Mouse (Mus musculus) liver, embryonic 11.5 days (tissue): ENCODE data around the gene Tmem202. TPM values are rescaled to one million over a fixed set of nuclear protein-coding genes. Genes with fewer than 3 reads are reported as not detected.

ENCODE experiments used
- ATAC-seq: fragments of 200-750 bp; cut with Nextera tagmentation; replicated peaks from 2 replicates; pipeline ENCODE4 v1.8.0; 2017; ENCODE audit warnings: moderate number of reproducible peaks, mild to moderate bottlenecking, moderate TSS enrichment, moderate library complexity; ENCODE audit not compliant: low FRiP score
- DNase-seq: peaks from one replicate; pipeline ENCODE4 v3.0.0-alpha.2; 2017; ENCODE audit warnings: low spot score
- H3K27ac ChIP-seq: fragments of 300-500 bp; sonication (generic); 2 replicates; pipeline ENCODE4 v1.5.1; 2014; ENCODE audit warnings: mild to moderate bottlenecking, low read depth, low read length, control low read depth
- H3K27me3 ChIP-seq: fragments of 300-500 bp; sonication (generic); replicated peaks from 2 replicates; pipeline ENCODE4 v1.6.1; 2014; ENCODE audit warnings: low read length, mixed read lengths; ENCODE audit not compliant: control insufficient read depth, insufficient read depth
- H3K36me3 ChIP-seq: fragments of 300-500 bp; sonication (generic); 2 replicates; pipeline ENCODE4 v1.6.1; 2014; ENCODE audit warnings: mild to moderate bottlenecking, low read length, moderate library complexity, mixed read lengths; ENCODE audit not compliant: control insufficient read depth, insufficient read depth
- H3K4me1 ChIP-seq: fragments of 300-500 bp; sonication (generic); replicated peaks from 2 replicates; pipeline ENCODE4 v1.6.1; 2014; ENCODE audit warnings: low read length, mixed read lengths; ENCODE audit not compliant: control insufficient read depth, insufficient read depth
- H3K4me2 ChIP-seq: fragments of 300-500 bp; sonication (generic); 2 replicates; pipeline ENCODE4 v1.6.1; 2014; ENCODE audit warnings: mild to moderate bottlenecking, control low read depth, moderate library complexity
- H3K4me3 ChIP-seq: fragments of 300-500 bp; sonication (generic); 2 replicates; pipeline ENCODE4 v1.5.1; 2014; ENCODE audit warnings: low read depth, low read length, control low read depth
- H3K9ac ChIP-seq: fragments of 300-500 bp; sonication (generic); 2 replicates; pipeline ENCODE4 v1.6.1; 2014; ENCODE audit warnings: low read depth, low read length, control low read depth
- H3K9me3 ChIP-seq: fragments of 300-500 bp; sonication (generic); 2 replicates; pipeline ENCODE4 v1.6.1; 2016; ENCODE audit warnings: low read length, inconsistent platforms, mixed read lengths; ENCODE audit not compliant: control insufficient read depth
- WGBS: fragments of 180-500 bp; shearing (Covaris S2); extraction: QIAGEN DNeasy Blood & Tissue Kit; methylation state at CpG from one replicate; pipeline ENCODE4 v1.1.7; 2014; 5-methylcytosine and 5-hydroxymethylcytosine counted together
- polyA plus RNA-seq: library from polyadenylated mRNA; unstranded; fragments of >200 nt; fragmentation: Nextera tagmentation; extraction: Ambion mirVana; gene quantifications from 2 replicates; pipeline ENCODE4 v1.2.1, GENCODE M21; 2014

Gene Tmem202
- polyA plus RNA-seq, result 0.22 TPM in 1 of 2 replicates, not detected in the other

DNA sequence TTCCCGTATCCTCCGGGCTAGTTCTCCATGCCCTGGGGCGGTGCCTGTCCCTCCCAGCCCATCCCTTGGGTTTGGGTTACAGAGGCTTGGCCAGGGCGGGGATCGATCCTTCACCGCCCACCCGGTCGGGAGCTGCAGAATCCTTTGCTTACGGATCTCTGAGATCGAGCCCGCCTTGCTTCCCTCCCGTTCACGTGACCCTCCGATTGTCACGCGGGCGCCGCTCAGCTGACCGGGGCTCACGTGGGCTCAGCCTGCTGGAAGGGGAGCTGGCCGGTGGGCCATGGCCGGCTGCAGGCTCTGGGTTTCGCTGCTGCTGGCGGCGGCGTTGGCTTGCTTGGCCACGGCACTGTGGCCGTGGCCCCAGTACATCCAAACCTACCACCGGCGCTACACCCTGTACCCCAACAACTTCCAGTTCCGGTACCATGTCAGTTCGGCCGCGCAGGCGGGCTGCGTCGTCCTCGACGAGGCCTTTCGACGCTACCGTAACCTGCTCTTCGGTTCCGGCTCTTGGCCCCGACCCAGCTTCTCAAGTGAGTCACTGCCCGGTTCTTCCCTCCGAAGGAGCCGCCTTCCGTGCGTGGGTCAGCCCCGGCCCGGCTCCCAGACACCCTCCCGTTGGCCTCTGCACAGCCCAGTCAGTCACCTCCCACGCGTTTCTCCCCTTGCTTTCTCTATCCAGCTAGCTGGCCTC lies at the start of gene Tmem202, which contains the start of gene Hexa:
TSS of gene Tmem202 (minus strand) at position 407 of the 697 bp plus-strand sequence.
TSS of gene Hexa (plus strand) at position 100 of the 697 bp plus-strand sequence.
- Histone ChIP-seq H3K9ac (peak within 1 kb of the TSS; percentile 82), H3K4me2 (peak within 1 kb of the TSS; percentile 87), H3K4me3 (peak within 1 kb of the TSS; percentile 68), H3K36me3 (no peaks in the 10 kb centered on the region), H3K27ac (0 out of 2 replicates have a peak within 1 kb of the TSS, but pooled peaks have one; percentile 19), H3K4me1 (peaks cover 11% of the 10 kb centered on the region), H3K27me3 (no peaks in the 10 kb centered on the region), H3K9me3 (no peaks in the 10 kb centered on the region)
- DNase-seq (peak; percentile 85), ATAC-seq (peak; percentile 75)
- WGBS, result 2% methylated on average over 55 of the region's 55 CpGs

DNA sequence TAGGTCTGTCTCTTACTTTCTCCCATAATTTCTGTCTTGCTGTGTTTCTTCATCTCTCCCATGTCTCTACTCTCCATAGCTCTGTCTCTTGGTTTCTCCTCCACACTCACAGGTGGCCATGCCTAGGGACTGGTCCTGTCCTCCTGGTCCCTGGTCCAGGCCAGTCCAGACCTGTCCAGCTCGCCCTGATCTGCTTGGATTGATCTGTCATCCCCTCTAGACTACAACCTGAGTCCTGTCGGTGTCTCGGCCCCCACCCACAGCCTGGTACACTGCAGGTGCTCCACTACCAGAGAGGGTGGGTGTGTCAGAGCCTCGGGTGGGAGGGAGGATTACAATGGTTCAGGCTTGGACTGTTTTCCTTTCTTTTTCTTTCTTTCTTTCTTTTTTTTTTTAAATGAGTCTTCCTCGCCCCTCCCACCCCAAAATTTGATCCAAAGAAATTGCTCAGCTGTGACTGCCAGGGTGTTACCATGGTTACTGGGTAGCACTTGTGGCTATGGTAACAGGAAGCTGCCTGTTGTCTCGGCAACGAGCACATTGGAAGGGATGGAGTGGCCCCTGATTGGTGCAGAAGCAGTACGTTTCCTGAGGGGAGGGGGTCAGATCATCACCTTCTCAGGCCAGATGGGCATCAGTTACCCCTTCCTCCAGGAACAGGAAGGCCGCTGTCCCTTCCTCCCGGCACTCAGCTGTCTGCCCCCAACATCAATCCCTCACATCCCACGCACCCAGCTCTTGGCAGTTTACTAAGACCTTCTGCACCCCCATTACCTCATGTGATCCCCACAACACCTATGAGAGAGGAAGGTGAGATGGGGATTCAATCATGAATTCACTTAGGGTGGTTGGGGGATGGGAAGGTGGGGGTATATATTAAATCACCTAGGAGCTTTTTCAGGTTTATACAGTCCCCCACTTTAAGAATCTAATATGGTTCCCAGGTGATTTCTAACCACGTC lies 49.3 kb upstream of the Tmem202 start:
- no peaks in the 10 kb centered on the region for H3K9me3 ChIP-seq
- ATAC-seq, result no peak
- 45% methylated on average over 12 of the region's 12 CpGs for WGBS
- H3K36me3 ChIP-seq, result no peaks in the 10 kb centered on the region
- no peak overlapping the region for H3K27ac ChIP-seq
- no peak overlapping the region for H3K4me3 ChIP-seq
- H3K4me2 ChIP-seq, result no peak overlapping the region
- no peak overlapping the region for H3K9ac ChIP-seq
- H3K27me3 ChIP-seq, result peaks cover 25% of the 10 kb centered on the region
- DNase-seq, result no peak
- H3K4me1 ChIP-seq, result no peaks in the 10 kb centered on the region; the same call in 1 of the 2 replicates

DNA sequence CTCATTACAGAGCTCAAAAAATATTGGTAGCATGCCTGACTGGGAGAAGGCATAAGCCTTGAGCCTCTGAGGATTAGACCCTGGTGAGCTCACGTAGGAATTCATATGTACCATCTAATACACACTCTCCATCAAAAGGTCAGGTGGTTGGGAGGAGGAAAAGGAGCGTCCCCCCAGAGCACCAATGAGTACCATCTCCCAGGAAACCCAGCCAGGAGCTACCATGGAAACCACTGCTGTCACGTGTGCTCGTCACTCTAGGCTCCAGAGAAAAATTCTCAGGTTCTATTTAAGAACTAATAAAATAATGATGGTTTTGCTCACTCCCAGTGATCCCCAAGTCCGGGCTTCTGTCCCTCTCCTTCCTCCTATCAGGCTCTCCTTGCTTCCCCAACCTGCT lies 48.6 kb upstream of the Tmem202 start:
- Histone ChIP-seq H3K36me3 (no peaks in the 10 kb centered on the region), H3K27ac (no peak overlapping the region), H3K4me1 (no peaks in the 10 kb centered on the region; the same call in 1 of the 2 replicates), H3K9ac (no peak overlapping the region), H3K27me3 (peaks cover 25% of the 10 kb centered on the region), H3K4me2 (no peak overlapping the region), H3K4me3 (no peak overlapping the region), H3K9me3 (no peaks in the 10 kb centered on the region)
- DNase-seq (no peak), ATAC-seq (no peak)
- WGBS, result 62% methylated on average over 5 of the region's 5 CpGs

DNA sequence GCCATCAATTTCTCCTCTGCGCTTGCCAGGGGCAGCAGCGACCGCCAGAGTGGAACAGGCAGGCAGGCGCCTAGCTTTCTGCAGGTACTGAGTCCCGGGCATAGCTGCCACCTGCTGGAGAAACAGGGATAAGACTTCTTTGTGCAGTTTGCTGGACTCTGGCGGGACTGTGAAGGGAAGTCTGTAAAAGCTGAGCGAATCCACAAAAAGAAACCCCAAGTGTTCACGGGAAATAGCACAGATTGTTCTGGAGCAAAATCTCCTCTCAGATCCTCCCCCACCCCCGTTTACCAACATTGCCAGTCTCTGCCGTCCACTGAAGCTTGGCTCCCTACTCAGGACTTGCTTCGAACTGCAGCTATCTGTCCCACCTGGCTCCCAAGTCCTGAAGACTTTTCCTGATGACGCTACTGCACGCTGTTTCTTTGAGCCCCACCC lies 45.2 kb upstream of the Tmem202 start:
- Histone ChIP-seq H3K36me3 (no peaks in the 10 kb centered on the region), H3K4me2 (peak overlapping the region; percentile 48), H3K4me1 (no peaks in the 10 kb centered on the region; the same call in 1 of the 2 replicates), H3K27ac (no peak overlapping the region), H3K9ac (no peak overlapping the region), H3K9me3 (no peaks in the 10 kb centered on the region), H3K4me3 (peak overlapping the region; percentile 8; the same call in 1 of the 2 replicates), H3K27me3 (peaks cover 34% of the 10 kb centered on the region)
- 8% methylated on average over 13 of the region's 13 CpGs for WGBS
- ATAC-seq, result no peak
- peak; percentile 53 for DNase-seq

DNA sequence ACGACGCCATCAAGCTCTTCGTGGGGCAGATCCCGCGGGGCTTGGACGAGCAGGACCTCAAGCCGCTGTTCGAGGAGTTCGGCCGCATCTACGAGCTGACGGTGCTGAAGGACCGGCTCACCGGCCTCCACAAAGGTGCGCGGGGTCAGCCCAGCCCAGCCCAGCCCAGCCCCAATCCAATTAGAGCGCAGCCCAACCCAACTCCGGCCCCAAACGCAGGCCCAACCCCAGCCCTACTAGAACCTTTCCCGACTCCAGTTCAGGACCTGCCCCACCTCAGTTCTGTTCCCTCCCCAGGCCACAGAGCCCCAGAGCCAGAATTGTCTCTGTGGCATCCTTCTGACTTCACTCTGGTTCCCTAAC lies 38.8 kb upstream of the Tmem202 start:
- Histone ChIP-seq H3K4me3 (peak overlapping the region; percentile 51), H3K27me3 (peaks cover 38% of the 10 kb centered on the region), H3K9me3 (no peaks in the 10 kb centered on the region), H3K4me2 (peak overlapping the region; percentile 74), H3K36me3 (no peaks in the 10 kb centered on the region), H3K27ac (no peak overlapping the region), H3K9ac (no peak overlapping the region), H3K4me1 (peaks cover 5% of the 10 kb centered on the region; the same call in 1 of the 2 replicates)
- under 1% methylated on average over 20 of the region's 20 CpGs for WGBS
- no peak for DNase-seq
- ATAC-seq, result no peak; the same call in 1 of the 2 replicates

DNA sequence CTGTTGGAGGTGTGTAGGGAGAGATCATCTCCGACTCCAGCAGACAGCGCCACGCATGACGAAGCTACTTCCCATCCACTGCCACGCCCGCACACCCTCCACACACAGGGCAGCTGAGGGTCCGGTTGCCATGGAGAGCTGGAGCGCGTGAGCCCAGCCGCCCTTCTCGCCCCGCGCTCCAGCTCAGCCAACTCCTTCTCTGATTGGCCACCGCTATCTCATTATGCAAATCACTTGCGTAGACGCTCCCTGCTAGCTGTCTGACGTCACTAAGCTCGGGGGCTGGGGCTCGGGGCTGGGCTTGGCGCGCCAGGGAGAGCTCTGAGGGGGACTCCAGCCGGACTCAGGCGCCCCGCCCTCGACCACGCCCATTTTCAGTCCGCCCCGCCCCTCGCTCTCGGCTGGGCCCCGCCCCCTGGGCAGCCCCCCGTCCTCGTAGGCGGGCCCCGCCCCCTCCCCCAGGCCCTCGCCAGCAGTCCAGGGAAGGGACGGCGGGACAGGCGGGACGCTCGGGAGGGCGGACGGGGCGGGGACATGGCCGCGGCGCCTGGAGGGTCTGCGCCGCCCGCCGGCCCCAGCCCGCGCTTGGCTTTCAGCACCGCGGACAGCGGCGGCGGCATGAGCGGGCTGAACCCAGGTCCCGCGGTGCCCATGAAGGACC lies 38.3 kb upstream of the Tmem202 start, which contains the start of gene Celf6:
TSS of gene Celf6 (plus strand) at position 74 of the 661 bp plus-strand sequence.
- peak within 1 kb of the TSS; percentile 51 for H3K4me3 ChIP-seq
- WGBS, result 0% methylated on average over 57 of the region's 61 CpGs
- peak within 1 kb of the TSS; percentile 74 for H3K4me2 ChIP-seq
- H3K4me1 ChIP-seq, result peaks cover 5% of the 10 kb centered on the region; the same call in 1 of the 2 replicates
- no peak within 1 kb of the TSS for H3K27ac ChIP-seq
- H3K36me3 ChIP-seq, result no peaks in the 10 kb centered on the region
- H3K9me3 ChIP-seq, result no peaks in the 10 kb centered on the region
- DNase-seq (peak; percentile 99), ATAC-seq (peak; percentile 98)
- H3K27me3 ChIP-seq, result peaks cover 38% of the 10 kb centered on the region
- no peak within 1 kb of the TSS for H3K9ac ChIP-seq

DNA sequence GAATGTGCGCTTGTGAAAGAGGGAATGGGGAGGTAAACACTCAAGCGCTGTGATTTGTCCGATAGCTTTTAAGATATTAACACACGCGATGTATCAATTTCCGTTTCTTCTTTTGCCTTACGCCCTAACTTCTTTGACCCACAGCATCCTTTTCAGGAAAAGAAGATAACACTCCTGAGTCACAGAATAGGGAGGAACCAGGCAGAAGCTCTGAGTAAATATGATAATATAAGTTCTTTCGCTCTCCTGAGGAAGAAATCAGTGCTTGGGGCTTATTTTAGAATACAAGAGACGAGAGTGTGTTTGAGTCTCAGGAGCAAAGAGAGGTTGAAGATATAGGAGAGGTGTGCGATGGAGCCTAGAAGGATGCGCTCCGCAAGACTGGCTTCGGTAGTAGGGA lies 37.8 kb upstream of the Tmem202 start:
- WGBS, result 16% methylated on average over 13 of the region's 13 CpGs
- ATAC-seq, result no peak

DNA sequence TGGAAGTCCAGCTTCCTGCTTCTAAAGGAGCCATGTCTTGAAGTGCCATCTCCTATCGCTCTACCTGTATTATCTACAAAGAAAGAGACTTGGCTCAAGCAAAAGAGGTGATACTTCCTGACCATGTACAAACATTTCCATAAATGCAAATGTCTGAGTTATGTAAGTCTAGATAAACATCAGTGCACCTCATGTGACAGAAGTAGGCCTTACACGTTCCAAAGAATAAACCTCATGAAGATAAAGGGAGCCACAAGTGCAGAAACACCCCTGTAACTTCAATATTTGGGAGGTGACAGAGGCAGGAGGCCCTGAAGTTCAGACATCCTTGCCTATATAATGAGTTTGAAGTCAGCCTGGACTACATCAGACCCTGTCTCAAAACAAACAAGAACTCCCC lies 32.2 kb upstream of the Tmem202 start:
- Histone ChIP-seq H3K9ac (no peak overlapping the region), H3K4me1 (no peaks in the 10 kb centered on the region), H3K36me3 (no peaks in the 10 kb centered on the region), H3K9me3 (no peaks in the 10 kb centered on the region), H3K27me3 (peaks cover 7% of the 10 kb centered on the region), H3K27ac (no peak overlapping the region), H3K4me3 (no peak overlapping the region), H3K4me2 (no peak overlapping the region)
- 61% methylated on average over 2 of the region's 2 CpGs for WGBS
- no peak for DNase-seq
- ATAC-seq, result no peak

More for the DNA sequence above, 37.8 kb upstream of the Tmem202 start:
- no peak for DNase-seq
- peaks cover 38% of the 10 kb centered on the region for H3K27me3 ChIP-seq
- no peak overlapping the region for H3K27ac ChIP-seq
- no peaks in the 10 kb centered on the region for H3K9me3 ChIP-seq
- peaks cover 5% of the 10 kb centered on the region; the same call in 1 of the 2 replicates for H3K4me1 ChIP-seq
- H3K4me2 ChIP-seq, result peak overlapping the region; percentile 74
- no peaks in the 10 kb centered on the region for H3K36me3 ChIP-seq
- H3K9ac ChIP-seq, result no peak overlapping the region
- peak overlapping the region; percentile 51; the same call in 1 of the 2 replicates for H3K4me3 ChIP-seq
